Mouse (Mus musculus): ENCODE data around the gene Ccdc69. TPM values are rescaled to one million over a fixed set of nuclear protein-coding genes. Genes with fewer than 3 reads are reported as not detected.

Ccdc69 gene
- total RNA-seq, 2 experiments from 2014 or later = 0.37 to 0.52 TPM

- DNase-seq (ENCODE audit: extremely low spot score in 1 of 2, low spot score in 1 of 2) = no peak
Observed at GRCm38 (mm10) chr11:55050837-55051510, 27.0 kb downstream of the Ccdc69 start.

- peak in 1 of 2 experiments; percentile 37 for DNase-seq (ENCODE audit: extremely low spot score in 1 of 2, low spot score in 1 of 2)
Observed at GRCm38 (mm10) chr11:55046600-55046999, 31.3 kb downstream of the Ccdc69 start.

GRCm38 (mm10) chr11:55041348-55041747, 36.6 kb downstream of the Ccdc69 start:
- DNase-seq (ENCODE audit: extremely low spot score in 1 of 2, low spot score in 1 of 2) = no peak

- DNase-seq (ENCODE audit: extremely low spot score in 1 of 2, low spot score in 1 of 2) = peak; percentile 58 to 85
Observed at GRCm38 (mm10) chr11:55039591-55039990, 38.3 kb downstream of the Ccdc69 start.

GRCm38 (mm10) chr11:55036601-55037000, 41.3 kb downstream of the Ccdc69 start:
- no peak for DNase-seq (ENCODE audit: extremely low spot score in 1 of 2, low spot score in 1 of 2)

GRCm38 (mm10) chr11:55033040-55033660, 44.8 kb downstream of the Ccdc69 start, which contains the start of gene Anxa6:
Anxa6 (minus strand) TSS chr11:55033445.
- DNase-seq (ENCODE audit: extremely low spot score in 1 of 2, low spot score in 1 of 2) = peak; percentile 66 to 73

- DNase-seq (ENCODE audit: extremely low spot score in 1 of 2, low spot score in 1 of 2) = no peak
Observed at GRCm38 (mm10) chr11:55032286-55032685, 45.6 kb downstream of the Ccdc69 start.

GRCm38 (mm10) chr11:55031991-55032280, 46.0 kb downstream of the Ccdc69 start:
- DNase-seq (ENCODE audit: extremely low spot score in 1 of 2, low spot score in 1 of 2) = no peak

- no peak for DNase-seq (ENCODE audit: extremely low spot score in 1 of 2, low spot score in 1 of 2)
Observed at GRCm38 (mm10) chr11:55031211-55031990, 46.5 kb downstream of the Ccdc69 start.

GRCm38 (mm10) chr11:55028509-55028908, 49.4 kb downstream of the Ccdc69 start:
- no peak for DNase-seq (ENCODE audit: extremely low spot score in 1 of 2, low spot score in 1 of 2)

- no peak for DNase-seq (ENCODE audit: extremely low spot score in 1 of 2, low spot score in 1 of 2)
Observed at GRCm38 (mm10) chr11:55027204-55027855, 50.6 kb downstream of the Ccdc69 start.

- DNase-seq (ENCODE audit: extremely low spot score in 1 of 2, low spot score in 1 of 2) = peak in 1 of 2 experiments; percentile 35
Observed at GRCm38 (mm10) chr11:55025896-55026295, 52.0 kb downstream of the Ccdc69 start.

GRCm38 (mm10) chr11:55023583-55023982, 54.3 kb downstream of the Ccdc69 start:
- DNase-seq (ENCODE audit: extremely low spot score in 1 of 2, low spot score in 1 of 2) = no peak

- DNase-seq (ENCODE audit: extremely low spot score in 1 of 2, low spot score in 1 of 2) = peak; percentile 47 to 66
Observed at GRCm38 (mm10) chr11:55023049-55023564, 54.8 kb downstream of the Ccdc69 start.

GRCm38 (mm10) chr11:55022508-55022907, 55.4 kb downstream of the Ccdc69 start:
- no peak for DNase-seq (ENCODE audit: extremely low spot score in 1 of 2, low spot score in 1 of 2)

GRCm38 (mm10) chr11:55021859-55022258, 56.1 kb downstream of the Ccdc69 start:
- DNase-seq (ENCODE audit: extremely low spot score in 1 of 2, low spot score in 1 of 2) = no peak

GRCm38 (mm10) chr11:55021458-55021857, 56.5 kb downstream of the Ccdc69 start:
- no peak for DNase-seq (ENCODE audit: extremely low spot score in 1 of 2, low spot score in 1 of 2)

GRCm38 (mm10) chr11:55019711-55020110, 58.2 kb downstream of the Ccdc69 start:
- DNase-seq (ENCODE audit: extremely low spot score in 1 of 2, low spot score in 1 of 2) = no peak

- DNase-seq (ENCODE audit: extremely low spot score in 1 of 2, low spot score in 1 of 2) = no peak
Observed at GRCm38 (mm10) chr11:55018034-55018433, 59.9 kb downstream of the Ccdc69 start.

GRCm38 (mm10) chr11:55017201-55017600, 60.7 kb downstream of the Ccdc69 start:
- DNase-seq (ENCODE audit: extremely low spot score in 1 of 2, low spot score in 1 of 2) = no peak

- no peak for DNase-seq (ENCODE audit: extremely low spot score in 1 of 2, low spot score in 1 of 2)
Observed at GRCm38 (mm10) chr11:55016758-55017157, 61.2 kb downstream of the Ccdc69 start.

Measured in layer of hippocampus, postnatal 25 days (tissue).